Mouse (Mus musculus) ovary, postnatal 36 days (tissue): ENCODE results near the gene Rasal2.
"Not testable (repeated sequence)": the region's sequence is repeated elsewhere in the genome, so short reads cannot be mapped to it uniquely, and the experiment has no call there.

Experiments
- DNase-seq: peaks from one replicate; pipeline ENCODE4 v3.0.0; 2022; ENCODE audit warnings: low spot score, mixed read lengths

Gene Rasal2

DNA sequence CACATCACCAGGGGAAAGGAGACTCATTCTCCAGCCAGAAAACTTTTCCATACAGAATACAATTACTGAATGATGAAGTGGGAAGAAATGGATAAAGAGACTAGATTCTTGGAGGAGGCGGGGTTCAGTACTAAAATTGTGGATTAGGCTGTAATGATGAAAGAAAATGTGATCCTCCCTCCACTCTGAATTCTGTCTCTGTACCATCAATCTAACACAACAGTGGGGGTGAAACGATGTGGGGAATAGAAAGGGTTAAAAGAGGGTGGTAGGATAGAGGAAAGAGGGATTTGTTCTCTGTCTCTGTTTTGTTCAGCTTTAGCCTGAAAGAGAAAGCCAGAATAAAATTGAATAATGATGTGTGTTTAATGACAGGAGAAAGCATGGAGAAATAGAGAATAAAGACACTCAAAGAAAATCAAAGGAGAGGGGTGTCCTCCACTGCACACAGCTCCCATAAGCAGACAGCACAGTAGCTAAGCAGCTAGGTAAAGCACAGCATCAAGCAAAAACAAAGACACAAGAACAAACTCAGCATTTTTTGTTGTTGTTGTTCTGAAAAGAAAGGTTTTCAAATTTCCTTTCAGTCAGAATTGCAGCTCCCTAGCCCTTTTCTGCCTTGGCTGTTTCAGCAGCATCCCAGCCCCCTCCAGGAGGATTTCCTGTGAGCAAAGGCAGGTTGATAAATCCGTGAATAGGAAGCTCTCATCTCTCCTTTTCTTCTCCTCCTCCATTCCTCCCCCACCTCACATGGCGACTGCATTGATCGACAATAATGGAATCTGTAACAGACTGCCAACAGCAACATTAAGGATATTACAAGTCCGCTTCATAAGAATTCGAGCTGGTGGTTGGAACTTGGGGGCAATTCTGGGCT, 168.6 kb downstream of the Rasal2 start:
- DNase-seq = no peak

DNA sequence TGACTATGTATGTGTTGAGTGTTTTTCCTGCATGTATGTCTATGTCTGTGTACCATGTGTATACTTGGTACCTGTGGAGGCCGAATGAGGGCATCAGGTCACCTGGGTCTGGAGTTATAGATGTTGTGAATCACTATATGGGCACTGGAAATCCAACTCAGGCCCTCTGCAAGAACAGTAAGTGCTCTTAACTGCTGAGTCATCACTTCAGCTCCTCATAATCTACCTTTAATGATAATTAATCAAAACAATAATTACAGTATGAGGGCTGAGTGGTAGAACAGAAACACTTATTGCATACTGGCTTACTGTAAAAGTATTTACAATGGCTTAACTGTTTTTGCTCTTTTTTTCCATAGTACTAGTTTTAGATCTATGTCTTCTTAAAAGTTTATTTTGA, 172.7 kb downstream of the Rasal2 start:
- DNase-seq = no peak

DNA sequence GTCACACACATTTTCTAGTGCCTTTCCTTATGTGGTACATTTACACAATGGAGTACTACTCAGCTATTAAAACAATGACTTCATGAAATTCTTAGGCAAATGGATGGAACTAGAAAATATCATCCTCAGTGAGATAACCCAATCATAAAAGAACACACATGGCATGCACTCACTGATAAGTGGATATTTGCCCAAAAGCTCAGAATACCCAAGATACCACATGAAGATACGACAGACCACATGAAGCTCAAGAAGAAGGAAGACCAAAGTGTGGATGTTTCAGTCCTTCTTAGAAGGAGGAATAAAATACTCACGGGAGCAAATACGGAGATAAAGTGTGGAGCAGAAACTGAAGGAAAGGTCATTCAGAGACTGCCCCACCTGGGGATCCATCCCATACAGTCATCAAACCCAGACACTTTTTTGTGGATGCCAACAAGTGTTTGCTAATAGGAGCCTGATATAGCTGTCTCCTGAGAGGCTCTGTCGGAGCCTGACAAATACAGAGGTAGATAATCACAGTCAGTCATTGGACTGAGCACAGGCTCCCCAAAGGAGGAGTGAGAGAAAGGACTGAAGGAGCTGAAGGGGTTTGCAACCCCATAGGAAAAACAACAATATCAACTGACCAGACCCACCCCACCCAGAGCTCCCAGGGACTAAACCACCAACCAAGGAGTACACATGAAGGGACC, 175.6 kb downstream of the Rasal2 start:
- DNase-seq = not testable (repeated sequence)

DNA sequence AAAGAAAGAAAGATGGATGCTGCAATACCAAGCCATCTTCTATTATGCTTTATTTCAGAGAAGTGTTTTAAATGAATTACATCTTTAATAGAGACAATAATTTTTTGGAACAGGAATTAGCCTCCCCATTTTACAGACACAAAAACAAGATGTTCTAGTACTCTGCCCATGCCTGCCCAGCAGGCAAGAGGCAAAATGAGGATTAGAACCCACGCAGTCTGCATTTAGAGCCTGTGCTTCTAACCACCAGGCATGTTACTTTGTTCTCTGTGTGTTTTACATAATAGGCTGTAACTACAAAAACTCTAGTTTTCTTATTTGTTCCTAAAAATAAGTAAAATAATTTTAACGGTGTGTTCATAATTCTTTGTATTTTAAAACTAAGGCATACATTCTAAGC, 178.9 kb downstream of the Rasal2 start:
- no peak for DNase-seq

DNA sequence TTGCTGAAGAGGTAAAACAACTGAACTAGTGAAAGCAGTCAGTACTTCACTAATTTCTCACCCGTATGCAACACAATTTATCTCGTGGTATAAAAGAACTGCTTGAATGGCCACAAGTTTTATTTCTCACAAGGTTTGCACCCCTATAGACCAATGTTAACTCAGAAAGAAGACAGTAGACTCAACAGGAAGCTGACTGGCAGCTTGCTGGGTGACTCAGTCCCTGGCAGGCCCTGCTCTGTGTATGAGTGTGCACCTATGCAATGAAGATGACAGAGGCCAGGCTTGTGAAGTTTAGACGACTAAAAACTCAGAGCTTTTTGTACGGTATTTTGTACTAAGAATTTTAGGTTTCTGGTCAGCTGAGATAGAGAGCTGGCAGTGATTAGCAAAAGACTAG, 180.0 kb downstream of the Rasal2 start:
- DNase-seq = no peak

DNA sequence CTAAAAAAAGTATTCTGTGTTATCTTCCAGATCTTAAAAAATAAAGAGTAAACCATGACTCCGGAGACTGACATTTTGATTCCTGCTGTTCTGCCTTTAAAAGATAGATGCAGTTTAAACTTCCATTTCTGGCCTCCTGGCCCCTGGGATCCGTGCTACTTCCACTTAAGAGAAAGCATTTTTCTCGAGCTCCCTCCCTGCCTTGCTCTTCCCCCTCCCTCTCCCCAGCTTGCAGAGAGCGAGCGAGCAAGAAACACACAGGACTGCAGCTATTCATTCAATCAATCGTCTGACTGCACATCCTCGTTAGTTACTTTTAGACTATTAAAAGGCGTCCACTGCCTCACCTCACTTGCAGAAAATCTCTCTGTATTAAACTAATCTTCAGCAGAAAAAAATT, 181.4 kb downstream of the Rasal2 start:
- DNase-seq = no peak

DNA sequence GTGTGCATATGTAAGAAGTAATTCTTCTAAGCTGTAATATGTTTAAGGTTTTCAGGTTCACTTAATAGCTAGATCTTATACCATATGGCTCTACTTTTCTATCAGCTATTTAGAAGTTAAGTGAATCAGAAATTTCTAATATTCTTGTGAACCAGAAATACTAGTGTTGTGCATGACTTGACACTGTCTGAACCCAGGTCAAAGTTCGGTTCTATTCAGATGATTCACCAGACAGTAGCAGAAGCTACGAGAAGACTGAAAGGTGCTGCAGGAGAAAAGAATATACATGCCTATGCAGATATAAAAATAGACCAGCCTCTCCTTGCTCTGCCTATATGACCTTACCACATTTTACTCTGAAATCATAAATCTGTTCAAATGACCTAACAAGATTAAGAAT, 182.0 kb downstream of the Rasal2 start:
- DNase-seq = no peak

DNA sequence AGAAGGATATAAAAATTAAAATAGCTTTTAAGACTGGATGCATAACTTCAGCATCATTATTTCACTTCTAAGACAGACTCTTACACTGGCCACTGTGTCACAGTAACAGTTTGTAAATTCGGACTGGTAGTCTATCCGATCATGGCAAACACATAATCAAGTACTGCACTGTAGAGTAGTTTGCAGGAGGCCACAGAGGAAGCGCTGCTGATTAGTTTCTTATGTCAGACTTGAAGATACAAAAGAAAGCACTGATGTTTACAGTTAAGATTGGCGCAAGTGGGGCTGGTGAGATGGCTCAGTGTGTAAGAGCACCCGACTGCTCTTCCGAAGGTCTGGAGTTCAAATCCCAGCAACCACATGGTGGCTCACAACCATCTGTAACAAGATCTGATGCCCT, 187.4 kb downstream of the Rasal2 start:
- DNase-seq = no peak

DNA sequence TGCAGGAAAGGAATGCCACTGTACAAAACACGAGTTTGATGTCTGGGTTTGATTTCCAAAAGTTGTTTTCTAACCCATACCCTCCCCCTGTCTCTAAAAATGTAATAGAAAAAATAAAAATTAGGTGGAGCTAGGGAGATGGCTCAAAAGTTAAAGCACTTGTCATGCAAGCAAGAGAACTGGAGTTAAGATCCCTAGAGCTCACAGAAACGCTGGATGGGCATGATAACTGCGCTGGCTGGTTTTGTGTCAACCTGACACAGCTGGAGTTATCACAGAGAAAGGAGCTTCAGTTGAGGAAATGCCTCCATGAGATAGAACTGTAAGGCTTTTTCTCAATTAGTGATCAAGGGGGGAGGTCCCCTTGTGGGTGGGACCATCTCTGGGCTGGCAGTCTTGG, 191.5 kb downstream of the Rasal2 start:
- no peak for DNase-seq

DNA sequence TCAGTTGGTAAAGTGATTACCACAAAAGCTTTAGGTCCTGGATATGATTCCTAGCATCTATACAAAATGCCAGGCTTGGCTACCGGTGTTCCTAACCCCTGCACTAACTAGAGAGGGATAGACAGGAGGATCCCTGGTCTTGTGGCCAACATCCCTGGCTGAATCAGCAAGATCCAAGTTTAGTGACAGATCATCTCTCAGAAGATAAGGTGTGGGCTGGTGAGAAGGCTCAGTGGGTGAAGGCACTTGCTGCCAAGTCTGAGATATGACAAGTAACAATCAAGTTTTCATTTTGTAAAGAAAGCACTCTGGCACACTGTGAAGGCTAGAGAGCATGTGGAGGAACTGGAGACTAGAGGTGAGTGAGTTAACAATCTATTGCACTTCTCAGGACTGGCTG, 191.9 kb downstream of the Rasal2 start:
- DNase-seq = no peak

DNA sequence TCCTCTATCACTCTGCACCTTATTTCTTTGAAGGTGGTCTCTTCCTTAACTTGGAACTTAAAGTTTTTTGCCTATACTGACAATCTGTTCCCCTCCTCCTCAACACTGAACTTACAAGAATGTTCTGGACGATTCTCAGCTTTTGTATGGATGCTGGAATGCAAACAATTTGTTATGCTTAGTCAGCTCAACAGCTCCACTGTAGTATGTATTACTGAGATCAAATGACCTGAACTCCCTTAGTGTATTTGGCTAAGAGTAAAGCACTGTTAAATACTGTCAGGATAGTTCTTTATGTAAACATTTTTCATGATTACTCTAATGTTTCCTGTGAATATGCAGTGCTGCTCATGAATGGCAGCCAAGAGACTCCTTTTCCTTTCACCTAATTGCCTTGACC, 203.6 kb downstream of the Rasal2 start:
- DNase-seq = no peak

DNA sequence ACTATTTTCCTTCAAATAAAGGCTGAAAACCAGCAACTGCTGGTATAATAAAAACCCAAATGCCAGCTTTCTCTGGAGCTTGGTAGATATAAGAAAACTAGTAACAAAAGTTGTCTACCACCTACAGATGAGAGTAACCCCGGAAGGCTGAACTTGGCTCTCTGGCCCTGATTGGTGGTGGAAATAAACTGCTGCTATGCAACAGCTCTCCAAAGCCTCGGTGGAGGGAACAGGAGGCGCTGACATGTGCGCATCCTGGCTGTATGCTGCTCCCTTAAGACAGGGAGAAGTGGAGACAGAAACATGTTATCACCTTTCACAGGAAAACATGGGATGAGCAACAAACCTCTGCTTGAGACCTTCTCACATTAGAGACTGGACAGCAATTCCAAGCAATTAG, 206.7 kb downstream of the Rasal2 start:
- DNase-seq = no peak

DNA sequence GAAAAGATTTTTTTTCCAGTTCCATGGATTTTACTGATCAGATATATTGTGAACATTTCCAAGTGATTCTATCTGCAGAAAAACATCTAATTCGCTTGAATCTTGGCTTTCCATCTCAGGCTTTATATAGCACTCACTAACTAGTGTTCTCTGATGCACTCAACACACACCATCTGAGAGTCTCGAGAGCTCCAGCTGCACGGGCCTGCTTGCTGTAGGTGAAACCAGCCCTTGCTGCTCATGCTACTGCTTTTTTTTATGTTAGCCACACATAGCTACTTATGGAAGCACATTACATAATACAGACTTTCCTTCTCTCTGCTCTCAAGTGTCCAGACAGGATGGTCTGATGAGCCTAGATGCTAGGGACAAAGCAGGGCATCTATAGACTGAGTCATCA, 229.4 kb downstream of the Rasal2 start:
- no peak for DNase-seq

DNA sequence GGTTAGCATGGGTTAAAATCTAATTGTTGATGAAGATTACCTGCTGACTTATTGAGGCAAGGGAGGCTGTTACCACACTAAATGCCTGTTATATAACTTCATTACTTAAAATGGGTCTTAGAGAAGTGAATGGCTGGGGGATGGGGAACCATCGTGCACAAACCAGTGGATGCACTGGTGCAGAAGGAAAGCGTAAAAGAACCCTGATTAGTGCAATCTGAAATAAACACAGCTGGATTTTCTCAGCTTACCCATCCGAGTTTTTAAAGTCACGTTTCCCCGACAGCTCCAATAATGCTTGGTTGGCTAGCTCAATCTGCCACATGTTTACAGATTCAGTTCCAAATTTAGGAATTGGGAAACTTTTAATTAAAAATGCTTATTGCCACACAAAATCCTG, 230.0 kb downstream of the Rasal2 start:
- no peak for DNase-seq

DNA sequence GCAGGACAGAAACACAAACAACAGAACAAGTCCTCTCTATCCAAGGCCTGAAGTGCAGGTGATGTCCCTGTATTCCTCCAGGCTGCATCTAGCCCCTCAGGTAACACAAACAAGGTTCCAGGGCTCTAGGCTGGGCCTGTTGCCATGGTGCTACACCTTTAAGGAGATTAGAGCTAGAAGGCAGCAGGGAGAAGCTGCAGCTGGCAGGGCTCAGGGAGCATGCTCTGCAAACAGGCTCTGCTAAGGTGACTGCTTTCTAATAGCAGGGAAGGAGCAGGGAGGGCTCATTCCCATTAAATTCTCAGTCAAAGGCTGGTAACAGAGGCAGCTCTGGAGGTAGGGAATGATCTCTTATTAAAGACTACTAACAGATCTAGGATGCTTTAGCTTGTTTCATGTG, 231.3 kb downstream of the Rasal2 start:
- no peak for DNase-seq

DNA sequence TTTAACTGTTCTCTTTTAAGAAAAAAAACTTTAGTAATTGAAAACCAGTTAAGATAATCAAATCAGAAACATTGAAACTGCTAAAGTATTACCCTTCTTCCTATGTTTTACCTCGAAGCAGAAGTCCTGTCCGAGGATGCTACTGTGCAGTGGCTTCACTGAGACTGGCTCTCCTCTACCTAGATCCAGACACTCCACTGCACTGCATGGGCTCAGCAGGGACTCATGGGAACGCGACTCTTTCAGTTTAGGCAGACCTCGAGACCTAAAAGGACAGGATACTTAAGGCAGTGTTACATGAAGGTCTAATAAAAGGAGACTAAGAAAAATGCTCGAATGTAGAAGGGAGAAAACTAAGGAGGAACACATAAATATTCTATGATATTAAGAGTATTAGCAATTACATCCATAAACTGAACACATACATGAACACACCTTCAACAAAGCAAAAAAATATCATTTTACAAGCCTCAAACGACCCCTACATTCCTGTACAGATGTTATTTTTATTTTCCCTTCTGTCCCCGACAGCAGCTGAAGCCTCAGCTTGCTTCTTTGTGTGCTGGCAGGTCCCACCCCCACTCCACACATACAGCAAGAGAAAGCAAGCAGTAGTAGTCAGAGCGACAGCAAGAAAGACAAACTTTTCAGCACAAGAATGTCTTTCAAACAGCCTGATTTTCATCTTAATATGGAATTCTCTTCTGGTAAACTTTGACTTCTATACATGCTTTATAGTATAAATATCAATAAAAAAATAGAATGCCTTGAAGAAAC, 233.2 kb downstream of the Rasal2 start:
- DNase-seq = no peak

DNA sequence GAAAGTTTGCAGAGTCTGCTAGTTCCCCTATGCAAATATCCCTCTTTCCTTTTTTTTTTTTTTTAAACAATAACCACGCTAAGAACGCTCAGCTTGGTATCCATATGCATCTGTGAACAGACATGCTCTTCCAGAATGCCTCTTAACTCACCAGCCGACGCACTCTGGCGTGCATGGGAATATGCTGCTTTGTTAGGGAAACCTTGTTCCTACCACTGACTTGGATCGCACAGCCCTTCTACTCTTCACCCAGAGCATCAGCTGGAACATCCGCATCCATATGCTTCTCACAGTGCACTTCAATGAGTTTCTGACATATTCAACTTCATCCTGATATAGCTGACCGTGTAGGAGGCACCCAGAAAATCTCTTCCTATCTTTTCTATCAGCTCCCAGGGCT, 243.1 kb downstream of the Rasal2 start:
- DNase-seq = no peak

DNA sequence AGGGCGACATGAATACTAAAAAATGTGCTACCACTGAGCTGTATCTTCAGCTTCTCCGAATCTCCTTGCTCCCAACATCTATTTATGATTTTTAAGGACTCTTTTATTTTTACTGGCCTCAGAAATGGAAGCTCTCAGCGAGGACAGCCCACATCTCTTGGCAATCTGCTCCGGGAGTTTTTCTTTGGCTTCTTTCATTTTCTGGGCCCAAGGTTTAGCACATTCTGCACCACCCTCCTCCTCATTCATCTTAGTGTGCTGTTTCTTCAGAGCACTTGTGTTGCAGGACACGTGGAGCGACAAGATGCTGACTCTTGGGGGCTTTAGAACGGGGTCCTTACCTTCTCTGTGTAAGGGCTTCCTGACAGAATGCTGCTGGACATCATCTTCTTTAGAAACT, 243.5 kb downstream of the Rasal2 start:
- DNase-seq = no peak

DNA sequence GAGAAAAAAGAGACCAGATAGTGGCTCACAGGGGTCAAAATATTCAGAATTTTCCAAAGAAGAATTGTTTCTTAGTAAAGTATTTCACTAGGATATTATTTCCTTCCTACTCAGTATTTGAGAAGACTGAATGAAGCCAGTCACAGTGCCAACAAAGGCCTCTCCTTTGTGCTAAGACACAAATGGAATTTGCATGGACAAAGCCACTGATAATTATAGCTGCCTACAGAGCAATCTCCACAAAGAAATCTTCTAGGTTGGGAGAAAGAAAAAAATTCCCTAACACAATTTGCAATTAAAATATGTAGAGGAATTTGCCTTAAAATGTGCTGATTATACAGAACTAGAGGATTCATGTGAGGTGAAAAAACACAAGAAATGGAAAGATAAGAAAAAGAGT, 258.6 kb downstream of the Rasal2 start:
- DNase-seq = no peak

DNA sequence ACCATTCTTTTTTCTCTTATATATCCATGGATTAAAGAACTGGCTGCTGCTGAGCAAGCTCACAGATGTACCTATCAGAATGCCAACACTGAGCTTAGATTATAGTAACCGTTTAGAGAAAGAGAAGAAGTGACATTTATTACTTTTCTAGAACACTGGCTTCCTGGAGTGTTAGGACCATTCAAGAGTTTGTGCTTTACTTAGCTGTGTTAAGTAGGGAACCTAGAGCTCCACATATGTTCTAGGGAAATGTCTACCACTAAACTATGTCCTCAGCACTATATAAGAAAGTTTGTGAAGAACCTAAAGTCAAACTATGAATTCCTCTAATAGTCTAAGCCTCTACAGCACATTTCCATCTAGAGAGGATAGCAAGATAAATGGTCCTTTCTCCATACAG, 262.3 kb downstream of the Rasal2 start:
- DNase-seq = no peak

DNA sequence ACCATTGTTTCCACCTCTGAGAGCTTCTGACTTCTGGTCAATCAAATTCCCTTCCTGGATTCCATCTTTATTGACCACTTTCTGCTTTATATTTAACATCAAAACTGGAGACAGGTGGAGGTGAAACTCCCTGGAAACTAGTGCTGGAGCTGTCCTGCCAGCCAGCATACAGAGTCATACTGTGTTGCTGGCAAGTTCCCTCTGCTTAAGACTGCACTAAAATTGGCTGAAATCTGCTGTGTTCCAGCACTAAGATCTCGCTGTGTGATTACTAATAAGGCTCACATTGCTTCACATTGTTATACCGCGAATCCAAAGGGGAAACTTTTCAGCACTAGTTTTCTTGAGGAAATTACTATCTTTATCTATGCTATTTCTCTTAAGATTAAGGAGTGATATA, 267.8 kb downstream of the Rasal2 start:
- no peak for DNase-seq

DNA sequence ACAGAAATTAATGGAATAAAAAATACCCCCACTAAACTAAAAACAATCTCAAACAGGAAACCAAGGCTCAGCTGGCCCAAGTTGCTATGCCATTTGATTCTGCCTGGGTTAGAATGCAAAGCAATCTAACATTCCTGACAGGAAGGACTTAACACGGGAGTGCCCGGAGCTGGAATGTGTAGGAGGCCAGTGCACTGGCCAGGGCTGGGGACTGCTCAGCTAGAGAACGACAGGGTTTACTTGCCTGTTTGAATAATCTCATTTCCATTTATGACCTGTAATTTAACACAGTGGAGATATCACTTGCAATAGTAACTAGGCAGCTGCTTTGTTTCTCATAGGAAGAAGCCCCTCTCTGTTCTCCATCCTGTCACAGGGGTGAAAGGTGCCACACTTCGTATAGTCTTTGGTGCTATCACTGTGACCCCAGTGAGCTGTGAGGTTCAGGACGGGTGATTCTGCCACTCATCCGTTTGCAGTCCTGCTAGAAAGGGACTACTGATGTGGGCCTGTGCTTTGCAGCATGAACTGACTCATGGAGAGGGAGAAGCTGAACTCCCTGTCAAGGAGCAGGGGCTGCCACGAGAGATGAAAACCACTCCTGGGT, 269.0 kb downstream of the Rasal2 start:
- DNase-seq = no peak

DNA sequence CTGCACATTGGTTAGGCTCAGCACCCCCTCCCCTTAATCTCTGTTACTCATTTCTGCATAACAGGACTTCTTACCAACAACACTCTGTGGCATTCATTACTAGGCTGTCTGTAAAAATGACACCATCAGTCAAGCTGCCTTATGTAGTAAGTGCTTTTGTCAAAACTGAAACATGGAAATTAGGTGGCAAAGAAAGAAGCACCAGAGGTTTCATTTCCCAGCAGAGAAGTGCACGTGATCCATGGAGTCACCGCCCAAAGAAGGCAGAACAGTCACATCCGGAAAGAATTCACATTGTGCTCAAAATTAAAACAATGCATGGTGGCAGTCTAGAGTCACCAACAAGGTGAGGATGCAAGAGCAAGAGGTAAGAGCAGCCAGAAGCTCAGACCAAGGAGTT, 271.4 kb downstream of the Rasal2 start:
- DNase-seq = no peak
